Mouse (Mus musculus): ENCODE data around the gene Nrp2.

Gene Nrp2

GRCm38 (mm10) chr1:62859556-62860300 is 156.6 kb downstream of the Nrp2 start:
- no peak for DNase-seq (ENCODE audit: low spot score)

GRCm38 (mm10) chr1:62860327-62860726 is 157.2 kb downstream of the Nrp2 start:
- DNase-seq (ENCODE audit: low spot score): no peak

DNA sequence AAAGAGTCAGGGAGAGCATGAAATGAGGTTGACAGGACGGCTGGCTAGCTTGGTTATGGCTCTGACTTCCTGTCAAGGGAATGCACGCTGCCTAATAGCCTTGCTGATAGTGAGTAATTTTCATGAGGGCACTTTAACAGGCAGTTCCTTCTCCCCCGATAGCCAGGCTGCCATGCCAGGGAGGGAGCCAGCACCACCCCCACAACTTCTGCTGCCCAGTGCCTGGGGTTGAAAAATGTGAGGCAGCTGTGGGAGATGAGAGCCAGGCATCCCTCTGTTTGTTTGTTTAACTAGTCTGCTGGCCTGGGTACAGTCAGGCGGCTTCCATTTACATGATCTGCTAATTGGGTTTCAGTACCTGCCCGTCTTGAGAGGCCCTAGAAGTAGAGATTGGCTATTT is 157.7 kb downstream of the Nrp2 start:
- DNase-seq (ENCODE audit: low spot score): peak; percentile 16

Data from ovary, adult 18-20 months (tissue).